Mouse (Mus musculus): Measurements from ENCODE around the gene Gm17651. TPM values are rescaled to one million over a fixed set of nuclear protein-coding genes. Genes with fewer than 3 reads are reported as not detected.

Gm17651 gene
- total and polyA plus RNA-seq, 3 experiments, result not detected

DNA sequence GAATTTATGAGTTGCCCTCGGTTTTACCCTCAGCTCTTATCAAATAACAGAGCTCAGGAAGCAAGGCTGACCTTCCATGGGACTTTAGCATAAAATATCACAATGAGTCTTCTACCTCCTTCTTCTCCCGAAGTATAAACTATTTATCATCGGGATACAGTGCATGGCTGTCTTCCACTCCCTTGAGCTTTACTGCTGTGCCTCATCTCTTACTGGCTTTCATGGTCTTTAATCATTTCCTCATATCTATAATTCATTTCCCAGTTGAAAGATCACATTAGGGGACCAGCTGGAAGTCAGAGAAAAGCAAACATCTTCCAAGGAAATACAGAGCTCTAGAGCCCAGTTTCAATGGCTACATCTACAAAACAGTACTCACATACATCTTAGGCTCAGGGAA, 25.5 kb downstream of the Gm17651 start:
- H3K9ac ChIP-seq (ENCODE audit: insufficient read depth, low read depth), result no peak overlapping the region
- H3K4me1 ChIP-seq (ENCODE audit: control insufficient read depth in 1 of 2, insufficient read depth in 2 of 2), result no peaks in the 10 kb centered on the region
- DNase-seq (ENCODE audit: extremely low read depth), result no peak
- no peak overlapping the region for H3K4me3 ChIP-seq (replicated peaks in 1 of 3; ENCODE audit: low read depth in 2 of 3, low read length in 2 of 3, poor library complexity in 1 of 3)
- no peaks in the 10 kb centered on the region for H3K36me3 ChIP-seq (replicated peaks in 1 of 2; ENCODE audit: control insufficient read depth in 1 of 2, insufficient read depth in 1 of 2, low read length in 1 of 2)
- H3K9me3 ChIP-seq (replicated peaks; ENCODE audit: low read length), result no peaks in the 10 kb centered on the region
- TF ChIP-seq MAZ (IDR thresholded peaks at IDR 0.05; ENCODE audit: low read depth, low read length) (no peak), MAX (IDR thresholded peaks at IDR 0.05; ENCODE audit: low read length) (no peak), ELF1 (IDR thresholded peaks at IDR 0.05; ENCODE audit: low read depth, low read length) (no peak), GABPA (IDR thresholded peaks at IDR 0.05; ENCODE audit: insufficient replicate concordance, low read depth, low read length) (no peak), POLR2AphosphoS2 (IDR thresholded peaks at IDR 0.05; ENCODE audit: low read depth, low read length) (no peak)
- H3K79me2 ChIP-seq (replicated peaks; ENCODE audit: control insufficient read depth, extremely low read depth, insufficient read depth, poor library complexity, severe bottlenecking), result no peaks in the 10 kb centered on the region
- no peak overlapping the region for H3K27ac ChIP-seq (ENCODE audit: insufficient read depth, low read depth)
- no peak overlapping the region for H3K4me2 ChIP-seq (ENCODE audit: insufficient read depth, low read depth, poor library complexity, severe bottlenecking)
- in situ Hi-C loops (cut with MboI; ENCODE audit: low pct_ligation_motif_present, low pct_unique_long_range_greater_than_20kb, low sequenced_read_pairs), result no loop called here
- dilution Hi-C loops (cut with MboI; ENCODE audit: extremely low pct_ligation_motif_present, extremely low pct_unique_long_range_greater_than_20kb, low sequenced_read_pairs), result no loop called here
- peaks cover 4% of the 10 kb centered on the region for H3K27me3 ChIP-seq (replicated peaks)

DNA sequence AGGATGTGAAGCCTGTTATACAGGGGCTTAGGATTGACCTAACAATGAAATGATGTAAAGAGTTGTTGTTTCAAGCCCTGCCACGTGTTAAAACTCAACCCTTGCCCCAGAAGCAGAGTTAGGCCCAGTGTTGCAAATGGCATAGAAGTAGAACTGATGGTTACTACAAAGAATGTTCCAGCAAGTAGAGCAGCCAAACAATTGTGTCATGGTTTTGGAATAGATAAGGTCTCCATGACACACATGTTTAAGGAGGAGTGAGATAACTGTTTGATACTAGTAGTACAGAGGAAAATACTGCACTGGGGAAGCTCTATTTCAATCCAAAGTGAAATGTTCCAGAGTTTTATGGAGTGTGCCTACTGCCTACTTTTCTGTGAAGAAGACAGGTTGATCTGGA, 26.0 kb downstream of the Gm17651 start:
- dilution Hi-C loops (cut with MboI; ENCODE audit: extremely low pct_ligation_motif_present, extremely low pct_unique_long_range_greater_than_20kb, low sequenced_read_pairs), result no loop called here
- no peak for DNase-seq (ENCODE audit: extremely low read depth)
- no peak overlapping the region for H3K9ac ChIP-seq (ENCODE audit: insufficient read depth, low read depth)
- TF ChIP-seq CHD2 (IDR thresholded peaks at IDR 0.05; ENCODE audit: low read length) (no peak), JUN (IDR thresholded peaks at IDR 0.05; ENCODE audit: insufficient read depth, low read depth, low read length) (no peak), MEF2A (IDR thresholded peaks at IDR 0.05; ENCODE audit: borderline replicate concordance, low read depth, low read length) (no peak), CHD1 (IDR thresholded peaks at IDR 0.05; ENCODE audit: low read depth, low read length) (no peak)
- H3K27me3 ChIP-seq (replicated peaks), result peaks cover 4% of the 10 kb centered on the region
- H3K9me3 ChIP-seq (replicated peaks; ENCODE audit: low read length), result no peaks in the 10 kb centered on the region
- no peak overlapping the region for H3K4me2 ChIP-seq (ENCODE audit: insufficient read depth, low read depth, poor library complexity, severe bottlenecking)
- no peak overlapping the region for H3K27ac ChIP-seq (ENCODE audit: insufficient read depth, low read depth)
- in situ Hi-C loops (cut with MboI; ENCODE audit: low pct_ligation_motif_present, low pct_unique_long_range_greater_than_20kb, low sequenced_read_pairs), result no loop called here
- H3K4me1 ChIP-seq (ENCODE audit: control insufficient read depth in 1 of 2, insufficient read depth in 2 of 2), result no peaks in the 10 kb centered on the region
- H3K79me2 ChIP-seq (replicated peaks; ENCODE audit: control insufficient read depth, extremely low read depth, insufficient read depth, poor library complexity, severe bottlenecking), result no peaks in the 10 kb centered on the region
- H3K4me3 ChIP-seq (replicated peaks in 1 of 3; ENCODE audit: low read depth in 2 of 3, low read length in 2 of 3, poor library complexity in 1 of 3), result no peak overlapping the region
- H3K36me3 ChIP-seq (replicated peaks in 1 of 2; ENCODE audit: control insufficient read depth in 1 of 2, insufficient read depth in 1 of 2, low read length in 1 of 2), result no peaks in the 10 kb centered on the region

DNA sequence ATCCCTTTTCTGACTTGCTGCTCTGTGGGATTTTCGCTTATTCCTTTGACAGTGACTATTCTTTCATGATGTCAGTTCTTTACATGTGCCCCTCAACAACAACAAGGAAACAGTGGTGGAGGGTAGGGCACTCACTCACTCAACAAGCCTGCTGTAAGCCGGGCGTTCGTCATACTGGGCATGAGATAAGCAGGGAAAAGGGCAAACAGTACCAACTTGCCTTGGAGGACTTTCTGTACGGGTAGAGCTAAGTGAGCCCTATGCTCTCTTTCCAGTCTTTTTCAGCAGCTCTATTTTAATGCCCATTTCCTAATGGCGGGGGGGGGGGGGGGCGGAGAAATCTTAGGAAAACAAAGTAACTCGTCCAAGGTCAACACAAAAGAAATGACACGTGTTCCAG, 32.5 kb downstream of the Gm17651 start:
- no peak overlapping the region for H3K4me3 ChIP-seq (replicated peaks in 1 of 3; ENCODE audit: low read depth in 2 of 3, low read length in 2 of 3, poor library complexity in 1 of 3)
- H3K9ac ChIP-seq (ENCODE audit: insufficient read depth, low read depth), result no peak overlapping the region
- DNase-seq (ENCODE audit: extremely low read depth), result no peak
- H3K4me2 ChIP-seq (ENCODE audit: insufficient read depth, low read depth, poor library complexity, severe bottlenecking), result no peak overlapping the region
- H3K36me3 ChIP-seq (replicated peaks in 1 of 2; ENCODE audit: control insufficient read depth in 1 of 2, insufficient read depth in 1 of 2, low read length in 1 of 2), result no peaks in the 10 kb centered on the region
- dilution Hi-C loops (cut with MboI; ENCODE audit: extremely low pct_ligation_motif_present, extremely low pct_unique_long_range_greater_than_20kb, low sequenced_read_pairs) (no loop called here), in situ Hi-C loops (cut with MboI; ENCODE audit: low pct_ligation_motif_present, low pct_unique_long_range_greater_than_20kb, low sequenced_read_pairs) (no loop called here)
- no peak for TF ChIP-seq MYC (IDR thresholded peaks at IDR 0.05; ENCODE audit: low read depth, low read length)
- TF ChIP-seq POLR2AphosphoS2 (IDR thresholded peaks at IDR 0.05; ENCODE audit: low read depth, low read length), result no peak
- TF ChIP-seq JUND (conservative IDR thresholded peaks at IDR 0.05; ENCODE audit: low read depth, low read length), result no peak
- TF ChIP-seq UBTF (IDR thresholded peaks at IDR 0.05; ENCODE audit: low read depth, low read length), result no peak
- TF ChIP-seq ZC3H11A (IDR thresholded peaks at IDR 0.05; ENCODE audit: low read depth, low read length), result no peak
- no peak for TF ChIP-seq RCOR1 (conservative IDR thresholded peaks at IDR 0.05; ENCODE audit: low read depth, low read length)
- TF ChIP-seq SIN3A (IDR thresholded peaks at IDR 0.05; ENCODE audit: low read length), result no peak
- TF ChIP-seq JUN (IDR thresholded peaks at IDR 0.05; ENCODE audit: insufficient read depth, low read depth, low read length), result no peak
- no peak for TF ChIP-seq CHD1 (IDR thresholded peaks at IDR 0.05; ENCODE audit: low read depth, low read length)
- no peak for TF ChIP-seq USF1 (IDR thresholded peaks at IDR 0.05; ENCODE audit: low read depth, low read length)
- TF ChIP-seq BHLHE40 (IDR thresholded peaks at IDR 0.05; ENCODE audit: low read depth, low read length), result no peak
- no peak for TF ChIP-seq POLR2A (IDR thresholded peaks at IDR 0.05; ENCODE audit: low read depth, low read length)
- no peak for TF ChIP-seq CTCF (conservative IDR thresholded peaks at IDR 0.05 in 1 of 2, IDR thresholded peaks at IDR 0.05 in 1 of 2; ENCODE audit: low read depth in 2 of 2, low read length in 2 of 2)
- TF ChIP-seq GABPA (IDR thresholded peaks at IDR 0.05; ENCODE audit: insufficient replicate concordance, low read depth, low read length), result no peak
- no peaks in the 10 kb centered on the region for H3K9me3 ChIP-seq (replicated peaks; ENCODE audit: low read length)
- no peak overlapping the region for H3K27ac ChIP-seq (ENCODE audit: insufficient read depth, low read depth)
- H3K27me3 ChIP-seq (replicated peaks), result no peaks in the 10 kb centered on the region
- no peaks in the 10 kb centered on the region for H3K4me1 ChIP-seq (ENCODE audit: control insufficient read depth in 1 of 2, insufficient read depth in 2 of 2)
- no peaks in the 10 kb centered on the region for H3K79me2 ChIP-seq (replicated peaks; ENCODE audit: control insufficient read depth, extremely low read depth, insufficient read depth, poor library complexity, severe bottlenecking)

All from CH12.LX (cell line).